Mouse (Mus musculus): Measurements from ENCODE around the gene Epn2.
"Not testable (repeated sequence)": the region's sequence is repeated elsewhere in the genome, so short reads cannot be mapped to it uniquely, and the experiment has no call there.

Gene Epn2

GRCm38 (mm10) chr11:61590516-61591213 is 11.2 kb upstream of the Epn2 start:
- no peak for DNase-seq (ENCODE audit: low spot score)

DNA sequence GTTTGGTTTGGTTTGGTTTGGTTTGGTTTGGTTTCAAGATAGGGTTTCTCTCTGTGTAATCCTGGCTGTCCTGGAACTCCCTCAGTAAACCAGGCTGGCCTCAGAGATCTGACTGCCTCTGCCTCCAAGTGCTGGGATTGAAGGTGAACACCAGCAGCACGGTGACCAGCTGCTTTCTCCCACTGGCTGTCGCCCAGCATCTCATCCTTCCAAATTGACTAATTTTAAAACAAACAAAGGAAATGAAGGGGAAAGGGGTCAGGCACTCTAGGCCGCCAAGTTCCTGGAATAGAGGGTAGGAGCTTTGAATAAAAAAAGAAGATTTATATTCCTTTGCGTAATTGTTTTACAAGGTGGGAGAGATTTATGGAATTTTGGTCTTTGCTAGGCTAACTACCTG is 5.9 kb upstream of the Epn2 start:
- DNase-seq (ENCODE audit: low spot score): no peak

DNA sequence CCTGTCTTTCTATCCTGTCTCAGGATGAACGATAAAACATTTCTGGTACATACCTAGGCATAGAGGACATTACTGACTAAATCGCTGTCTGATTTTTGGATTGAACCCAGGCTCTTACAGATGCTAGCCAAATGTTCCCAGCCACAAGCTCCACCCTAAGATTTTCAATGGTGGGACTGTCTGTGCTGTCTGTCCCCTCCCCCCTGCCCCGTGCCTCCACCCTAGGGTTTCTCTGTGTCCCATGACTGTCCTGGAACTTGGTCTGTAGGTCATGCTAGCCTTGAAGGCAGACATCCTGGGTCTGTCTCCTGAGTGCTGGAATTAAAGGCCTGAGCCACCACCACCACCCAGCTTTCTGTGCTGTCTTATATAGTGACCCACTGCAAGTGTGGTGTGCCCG is 5.3 kb upstream of the Epn2 start:
- no peak for DNase-seq (ENCODE audit: low spot score)

DNA sequence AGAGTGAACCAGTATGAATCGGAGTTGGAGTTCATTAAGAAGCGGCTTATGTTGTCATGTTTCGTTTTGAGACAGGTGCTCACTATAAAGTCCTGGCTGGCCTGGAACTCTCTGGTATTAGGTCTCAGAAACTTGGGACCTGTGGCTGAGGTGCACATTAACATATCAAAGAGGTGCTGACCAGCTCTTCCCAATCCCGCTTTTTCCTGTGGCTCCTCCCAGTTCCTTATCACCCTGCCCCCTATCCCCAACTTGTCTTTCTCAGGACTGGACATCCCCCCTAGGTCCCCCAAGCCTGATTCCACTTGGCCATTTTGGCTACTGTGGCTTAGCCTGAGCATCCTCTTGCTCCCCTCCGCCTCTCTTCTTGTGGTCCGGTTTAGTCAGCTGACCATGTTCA is 4.6 kb upstream of the Epn2 start:
- DNase-seq (ENCODE audit: low spot score): no peak

GRCm38 (mm10) chr11:61582808-61583207 is 3.3 kb upstream of the Epn2 start:
- not testable (repeated sequence) for DNase-seq (ENCODE audit: low spot score)

GRCm38 (mm10) chr11:61579878-61580381 is 443 bp upstream of the Epn2 start:
- no peak for DNase-seq (ENCODE audit: low spot score)

GRCm38 (mm10) chr11:61578541-61578982 is 925 bp downstream of the Epn2 start:
- no peak for DNase-seq (ENCODE audit: low spot score)

- no peak for DNase-seq (ENCODE audit: low spot score)
These were observed 1.5 kb downstream of the Epn2 start for GRCm38 (mm10) chr11:61577991-61578390.

GRCm38 (mm10) chr11:61577349-61577748 is 2.1 kb downstream of the Epn2 start:
- DNase-seq (ENCODE audit: low spot score): no peak

- DNase-seq (ENCODE audit: low spot score): no peak
These were observed 6.2 kb downstream of the Epn2 start for GRCm38 (mm10) chr11:61573266-61573665.

DNA sequence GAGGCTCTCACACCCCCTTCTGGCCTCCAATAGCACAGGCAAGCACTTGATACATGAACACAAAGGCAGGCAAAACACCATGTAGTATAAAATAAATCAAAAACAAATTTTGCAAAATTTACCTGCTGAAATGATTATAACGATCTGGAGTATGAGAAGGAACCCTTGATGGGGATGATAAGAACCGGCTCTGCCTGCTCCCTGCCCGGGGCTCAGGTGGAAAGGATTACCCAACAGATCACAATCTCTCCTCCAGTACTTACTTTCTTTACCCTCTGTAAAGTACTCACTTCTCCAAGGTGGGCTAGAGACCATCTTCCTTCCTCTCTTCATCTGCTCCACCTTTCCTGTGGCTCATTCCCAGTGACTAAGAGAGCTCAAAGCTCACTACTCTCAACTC is 8.3 kb downstream of the Epn2 start:
- DNase-seq (ENCODE audit: low spot score): no peak

DNA sequence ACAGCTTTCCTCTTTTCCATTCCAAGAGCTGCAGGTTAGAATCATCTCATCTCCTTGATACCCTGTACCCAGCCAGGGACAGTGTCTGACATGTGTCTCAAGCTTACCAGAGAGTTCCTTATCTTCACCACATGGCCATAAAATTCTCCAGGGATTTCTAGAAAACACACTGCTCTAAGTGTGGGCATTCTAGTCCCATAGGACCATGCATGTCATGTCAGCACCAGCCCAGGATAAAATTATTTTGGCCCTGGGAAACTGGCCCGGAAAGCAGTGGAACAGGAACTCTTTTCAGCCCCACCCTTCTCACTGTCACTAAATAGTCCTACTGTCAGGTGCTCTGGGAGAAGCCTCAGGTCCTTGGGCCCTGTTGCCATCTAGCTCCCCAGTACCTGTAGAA is 9.8 kb downstream of the Epn2 start:
- DNase-seq (ENCODE audit: low spot score): no peak

DNA sequence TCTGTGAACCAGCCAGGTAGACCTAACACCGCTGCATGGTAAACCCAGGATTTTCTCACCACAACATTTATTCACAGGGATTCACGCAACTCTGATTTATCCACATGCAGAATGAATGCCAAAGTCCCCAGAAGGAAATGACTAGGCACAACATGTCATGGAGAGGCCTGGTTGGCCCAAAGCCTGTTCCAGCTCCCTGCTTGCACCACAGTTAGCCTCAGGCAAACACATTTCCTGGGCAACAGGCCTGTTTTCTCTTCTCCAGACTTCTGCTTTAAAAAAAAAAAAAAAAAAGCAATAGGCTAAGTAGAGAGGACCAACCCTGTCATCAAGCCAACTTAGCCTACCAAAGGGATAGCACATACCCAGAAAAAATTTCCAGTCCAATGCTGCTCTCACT is 14.9 kb downstream of the Epn2 start:
- no peak for DNase-seq (ENCODE audit: low spot score)

DNA sequence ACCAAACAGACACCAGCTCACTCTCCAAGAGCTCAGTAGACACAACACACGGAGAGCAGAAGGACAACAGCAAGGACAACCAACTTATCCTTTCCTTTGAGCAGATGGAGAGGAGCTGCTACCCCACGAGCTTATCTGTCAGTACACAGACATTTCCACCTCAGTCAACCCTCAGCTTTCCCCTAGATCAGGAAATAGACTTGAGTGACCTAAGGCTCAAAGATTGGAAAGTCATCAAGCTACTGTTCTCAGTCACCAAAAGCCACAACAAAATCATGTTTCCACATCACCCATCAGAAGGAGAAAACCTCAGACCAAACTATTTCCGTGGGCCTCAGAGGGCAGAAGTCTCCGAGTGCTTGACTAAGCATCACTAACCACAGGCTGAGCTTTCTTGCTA is 15.5 kb downstream of the Epn2 start:
- DNase-seq (ENCODE audit: low spot score): no peak

- DNase-seq (ENCODE audit: low spot score): no peak
These were observed 17.1 kb downstream of the Epn2 start for GRCm38 (mm10) chr11:61562421-61562820.

GRCm38 (mm10) chr11:61559572-61559971 is 19.9 kb downstream of the Epn2 start:
- DNase-seq (ENCODE audit: low spot score): no peak

- no peak for DNase-seq (ENCODE audit: low spot score)
These were observed 26.3 kb downstream of the Epn2 start for GRCm38 (mm10) chr11:61553015-61553754.

DNA sequence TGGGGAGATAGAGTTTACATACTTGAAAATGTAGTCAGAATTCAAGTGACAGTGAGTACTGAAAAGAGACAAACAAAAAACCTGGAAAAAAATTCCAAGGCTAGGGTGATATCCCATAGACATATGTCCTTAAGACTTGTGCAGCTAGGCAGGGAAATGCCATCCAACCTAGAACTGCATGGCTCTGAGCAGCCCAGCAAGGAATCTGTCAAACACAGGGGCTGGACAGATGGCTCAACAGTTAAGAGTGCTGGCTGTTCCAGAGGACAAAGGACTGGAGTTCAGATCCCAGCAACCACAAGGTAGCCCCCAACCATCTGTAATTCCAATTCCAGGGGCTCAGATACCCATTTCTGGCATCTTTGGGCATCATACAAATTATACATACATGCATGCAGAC is 28.9 kb downstream of the Epn2 start:
- no peak for DNase-seq (ENCODE audit: low spot score)

DNA sequence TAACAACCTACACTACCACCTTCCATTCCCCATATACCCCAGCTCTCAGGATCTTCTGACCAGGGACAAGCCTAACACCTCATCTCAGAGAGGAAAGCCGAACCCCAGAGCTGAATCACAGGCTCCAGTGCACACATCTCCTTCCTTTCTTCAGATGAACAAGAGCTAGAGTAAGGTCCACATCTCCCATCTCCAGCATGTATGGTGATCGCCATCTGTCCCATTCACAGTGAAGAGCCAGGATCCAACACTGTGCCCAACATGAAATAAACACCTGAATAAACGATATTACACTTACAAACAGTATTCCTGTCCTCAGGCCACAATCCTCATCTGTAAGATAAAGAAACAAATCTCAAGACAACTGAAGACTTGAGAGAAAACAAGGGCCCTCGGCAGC is 31.8 kb downstream of the Epn2 start:
- DNase-seq (ENCODE audit: low spot score): no peak

GRCm38 (mm10) chr11:61546452-61546851 is 33.0 kb downstream of the Epn2 start:
- no peak for DNase-seq (ENCODE audit: low spot score)

DNA sequence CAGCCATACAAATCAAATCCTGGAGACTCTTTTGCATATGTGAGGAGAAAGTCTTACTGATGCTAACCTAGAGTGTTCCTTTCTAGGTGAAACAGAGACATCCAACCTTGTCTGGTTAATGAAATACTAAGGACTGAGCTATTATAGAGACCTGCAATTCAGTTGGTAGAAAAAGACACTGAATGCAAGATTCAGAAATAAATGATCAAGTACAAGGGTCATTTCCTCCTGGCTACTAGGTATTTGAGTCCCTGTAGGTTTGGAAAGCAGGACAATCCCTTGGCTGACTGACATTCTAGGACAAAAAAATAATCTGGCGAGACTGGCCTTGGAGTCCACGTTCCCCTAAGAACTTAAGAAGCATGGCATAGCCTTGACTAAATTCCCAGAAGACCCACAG is 33.9 kb downstream of the Epn2 start:
- DNase-seq (ENCODE audit: low spot score): no peak

DNA sequence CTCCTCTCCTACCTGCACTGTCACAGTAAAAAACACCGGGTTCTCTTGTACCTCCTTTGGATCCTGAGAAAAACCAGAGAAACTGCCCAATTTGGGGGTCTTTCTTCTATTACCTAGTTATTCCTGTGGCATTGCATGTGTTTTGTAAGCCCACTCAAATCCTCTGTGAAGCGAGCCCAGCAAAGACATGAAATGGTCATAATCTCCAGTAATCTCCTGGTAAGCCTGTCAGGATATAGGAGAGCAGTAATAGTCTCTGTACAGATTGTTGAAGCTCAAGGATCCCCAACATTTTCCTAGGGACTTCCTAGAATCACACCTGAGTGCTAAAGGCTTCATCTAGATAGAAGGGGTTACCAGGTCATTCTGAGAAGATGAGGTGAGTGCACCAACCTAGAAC is 38.4 kb downstream of the Epn2 start:
- no peak for DNase-seq (ENCODE audit: low spot score)

DNA sequence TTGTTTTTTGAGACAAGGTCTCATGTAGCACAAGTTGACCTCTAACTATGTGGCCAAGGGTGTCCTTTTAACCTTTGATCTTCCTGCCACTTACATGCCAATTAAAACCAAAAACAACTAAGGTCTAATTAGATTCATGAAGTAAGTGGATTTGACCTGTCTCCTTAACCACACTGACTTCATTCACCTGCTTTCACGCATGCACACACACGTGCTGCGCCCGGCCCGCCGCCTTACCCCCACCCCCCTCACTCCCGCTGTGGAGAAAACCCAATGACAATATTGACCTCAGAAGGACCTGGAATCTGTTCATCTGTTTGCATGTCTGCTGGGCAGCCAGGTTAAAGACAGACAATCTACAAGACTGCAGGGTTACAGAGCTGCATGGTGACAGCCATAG is 38.8 kb downstream of the Epn2 start:
- DNase-seq (ENCODE audit: low spot score): no peak

- DNase-seq (ENCODE audit: low spot score): no peak
These were observed 42.1 kb downstream of the Epn2 start for GRCm38 (mm10) chr11:61537362-61537761.
